Mouse (Mus musculus) stomach, embryonic 15.5 days (tissue): ENCODE data around the gene Phtf1. TPM values are rescaled to one million over a fixed set of nuclear protein-coding genes. Genes with fewer than 3 reads are reported as not detected.

Experiments used
- ATAC-seq: fragments of 200-750 bp; cut with Nextera tagmentation; 2 replicates; pipeline ENCODE4 v1.8.0; 2017; ENCODE audit warnings: low read depth, moderate number of reproducible peaks, moderate TSS enrichment; ENCODE audit not compliant: insufficient read depth, low FRiP score
- H3K27ac ChIP-seq: fragments of 300-500 bp; sonication (generic); 2 replicates; pipeline ENCODE4 v1.5.1; 2015; ENCODE audit warnings: mild to moderate bottlenecking, inconsistent platforms
- H3K27me3 ChIP-seq: fragments of 300-500 bp; sonication (generic); replicated peaks from 2 replicates; pipeline ENCODE4 v1.6.1; 2015; ENCODE audit warnings: inconsistent platforms
- H3K36me3 ChIP-seq: fragments of 300-500 bp; sonication (generic); 2 replicates; pipeline ENCODE4 v1.6.1; 2015; ENCODE audit warnings: inconsistent platforms
- H3K4me1 ChIP-seq: fragments of 300-500 bp; sonication (generic); 2 replicates; pipeline ENCODE4 v1.6.1; 2015; ENCODE audit warnings: inconsistent platforms
- H3K4me2 ChIP-seq: fragments of 300-500 bp; sonication (generic); 2 replicates; pipeline ENCODE4 v1.6.1; 2015; ENCODE audit warnings: mild to moderate bottlenecking, inconsistent platforms
- H3K4me3 ChIP-seq: fragments of 300-500 bp; sonication (generic); replicated peaks from 2 replicates; pipeline ENCODE4 v1.5.1; 2015; ENCODE audit warnings: inconsistent platforms
- H3K9ac ChIP-seq: fragments of 300-500 bp; sonication (generic); 2 replicates; pipeline ENCODE4 v1.6.1; 2015; ENCODE audit warnings: inconsistent platforms
- H3K9me3 ChIP-seq: fragments of 300-500 bp; sonication (generic); 2 replicates; pipeline ENCODE4 v1.6.1; 2016; ENCODE audit warnings: inconsistent platforms
- WGBS: fragments of 180-500 bp; shearing (Covaris S2); methylation state at CpG from one replicate; pipeline ENCODE4 v1.1.7; 2015; 5-methylcytosine and 5-hydroxymethylcytosine counted together
- polyA plus RNA-seq: library from polyadenylated mRNA; unstranded; fragments of >200 nt; fragmentation: Nextera tagmentation; extraction: Ambion mirVana; gene quantifications from 2 replicates; pipeline ENCODE4 v1.2.1, GENCODE M21; 2015

Phtf1 gene
- polyA plus RNA-seq, 1 experiment from 2014 or later: 23.6 TPM

DNA sequence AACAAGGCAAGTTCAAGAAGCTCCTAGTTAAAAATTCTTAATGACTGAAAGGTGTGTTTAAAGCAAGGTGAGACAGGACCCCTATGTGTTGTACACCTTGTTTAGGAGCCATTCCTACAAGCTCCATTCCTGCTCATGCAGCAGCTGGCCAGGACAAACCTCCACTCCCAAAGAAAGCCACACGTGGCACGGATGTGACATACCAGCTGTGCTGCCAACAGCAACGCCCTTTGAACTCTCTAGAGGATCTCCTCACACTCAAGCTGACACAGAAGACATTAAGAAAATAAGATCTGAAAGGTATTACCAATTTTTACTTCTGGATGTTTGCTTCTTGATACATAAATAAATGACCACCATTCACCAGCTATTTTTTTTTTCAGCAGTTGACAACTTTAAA lies 59.0 kb downstream of the Phtf1 start:
- Histone ChIP-seq H3K27me3 (no peaks in the 10 kb centered on the region), H3K27ac (no peak overlapping the region), H3K4me1 (no peaks in the 10 kb centered on the region), H3K36me3 (no peaks in the 10 kb centered on the region; the same call in 1 of the 2 replicates), H3K9ac (no peak overlapping the region), H3K4me3 (no peak overlapping the region), H3K9me3 (no peaks in the 10 kb centered on the region), H3K4me2 (no peak overlapping the region)
- WGBS: 57% methylated on average over 3 of the region's 3 CpGs
- no peak for ATAC-seq

DNA sequence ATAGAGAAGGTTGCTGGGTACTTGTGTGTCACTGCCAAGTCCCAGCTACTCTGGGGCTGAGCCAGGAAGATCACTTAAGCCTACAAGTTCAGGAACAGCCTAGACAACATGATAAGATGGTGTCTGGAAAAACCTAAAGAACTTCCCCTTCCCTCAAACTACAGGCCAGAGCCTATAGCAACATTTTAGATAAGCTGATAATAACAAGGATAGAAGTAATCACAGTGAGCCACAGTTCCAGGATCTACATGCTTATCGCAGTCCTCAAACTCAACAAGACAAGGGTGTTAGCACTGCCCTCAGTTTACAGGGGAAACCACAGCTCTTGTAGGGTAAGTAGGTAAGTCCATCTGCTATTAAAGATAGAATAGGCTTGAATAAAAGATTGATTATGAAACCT lies 64.2 kb downstream of the Phtf1 start:
- no peak for ATAC-seq
- Histone ChIP-seq H3K9ac (no peak overlapping the region), H3K27ac (no peak overlapping the region)

DNA sequence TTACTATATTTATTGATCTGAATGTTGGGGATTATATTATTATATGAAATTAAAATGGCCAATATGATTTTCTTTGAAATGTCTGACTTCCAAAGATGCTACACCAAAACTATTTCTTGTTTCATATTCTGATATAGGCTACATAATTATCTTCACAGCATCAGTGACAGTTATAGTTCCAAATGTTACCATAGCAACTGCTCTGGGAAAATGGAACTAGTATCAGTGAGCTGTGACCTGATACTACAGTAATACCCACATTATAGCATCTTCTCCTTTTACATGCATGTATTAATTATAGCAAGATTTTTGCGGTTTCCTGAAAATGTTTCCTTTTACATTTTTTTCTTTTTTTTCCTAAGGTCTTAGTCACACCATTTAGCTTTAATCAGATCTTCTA lies 64.8 kb downstream of the Phtf1 start:
- no peak overlapping the region for H3K27ac ChIP-seq
- ATAC-seq: no peak
- 90% methylated on average over 1 of the region's 1 CpGs for WGBS
- no peak overlapping the region for H3K4me2 ChIP-seq
- no peaks in the 10 kb centered on the region for H3K4me1 ChIP-seq
- H3K9me3 ChIP-seq: no peaks in the 10 kb centered on the region
- no peaks in the 10 kb centered on the region for H3K36me3 ChIP-seq
- no peak overlapping the region for H3K9ac ChIP-seq
- H3K27me3 ChIP-seq: no peaks in the 10 kb centered on the region
- no peak overlapping the region for H3K4me3 ChIP-seq

More for the DNA sequence above, 64.2 kb downstream of the Phtf1 start:
- Histone ChIP-seq H3K4me3 (no peak overlapping the region), H3K36me3 (no peaks in the 10 kb centered on the region), H3K4me2 (no peak overlapping the region), H3K9me3 (no peaks in the 10 kb centered on the region), H3K4me1 (no peaks in the 10 kb centered on the region), H3K27me3 (no peaks in the 10 kb centered on the region)
- 84% methylated on average over 1 of the region's 1 CpGs for WGBS

DNA sequence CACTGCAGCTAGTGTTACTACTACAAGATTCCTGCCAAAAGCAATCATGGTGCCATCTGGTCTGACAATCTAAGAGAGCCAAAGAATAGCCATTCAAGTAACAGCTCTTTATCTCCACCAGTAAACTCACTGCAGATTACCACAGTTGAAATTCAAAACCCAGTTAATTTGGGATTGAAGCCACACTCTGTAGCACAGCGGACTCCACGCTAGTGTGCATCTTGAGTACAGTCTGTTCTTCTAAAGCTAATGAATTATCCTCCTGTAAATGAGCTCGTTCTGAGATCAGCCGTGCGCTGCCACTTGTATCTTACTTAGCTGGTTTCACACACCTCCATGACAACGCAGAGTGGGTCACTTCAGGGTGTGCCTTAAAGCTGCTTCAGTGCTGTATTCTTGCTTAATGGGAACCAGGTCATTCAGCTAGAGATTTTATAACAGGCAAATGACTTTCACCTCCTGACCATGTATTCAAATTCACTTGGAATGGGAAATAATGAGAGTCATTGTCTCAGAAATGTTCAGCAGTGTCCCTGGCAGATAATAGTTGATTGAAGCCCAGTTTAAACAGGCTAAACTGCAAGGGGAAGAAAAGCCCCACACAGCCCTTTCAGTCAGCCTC lies 91.2 kb downstream of the Phtf1 start:
- H3K4me1 ChIP-seq: no peaks in the 10 kb centered on the region
- H3K27me3 ChIP-seq: no peaks in the 10 kb centered on the region
- no peak overlapping the region for H3K4me3 ChIP-seq
- 78% methylated on average over 6 of the region's 6 CpGs for WGBS
- ATAC-seq: no peak
- no peaks in the 10 kb centered on the region for H3K9me3 ChIP-seq
- no peaks in the 10 kb centered on the region for H3K36me3 ChIP-seq
- H3K9ac ChIP-seq: no peak overlapping the region
- H3K4me2 ChIP-seq: no peak overlapping the region
- H3K27ac ChIP-seq: no peak overlapping the region

GRCm38 (mm10) chr3:104069395-104069794 lies 101.5 kb downstream of the Phtf1 start:
- Histone ChIP-seq H3K4me2 (no peak overlapping the region), H3K36me3 (no peaks in the 10 kb centered on the region), H3K4me3 (no peak overlapping the region), H3K4me1 (no peaks in the 10 kb centered on the region), H3K27me3 (no peaks in the 10 kb centered on the region), H3K27ac (no peak overlapping the region), H3K9ac (no peak overlapping the region), H3K9me3 (no peaks in the 10 kb centered on the region)
- ATAC-seq: no peak

Other genes with a start within 250 kb of the Phtf1 start
- gene Olfml3, start 230.1 kb upstream of the Phtf1 start, polyA plus RNA-seq: 49.2 and 52.1 TPM in 2 replicates
- gene Gm10964, start 228.7 kb upstream of the Phtf1 start, polyA plus RNA-seq: not detected in 2 replicates
- gene Hipk1, start 176.5 kb upstream of the Phtf1 start, polyA plus RNA-seq: 10.1 and 11.1 TPM in 2 replicates
- gene Dclre1b, start 158.7 kb upstream of the Phtf1 start, polyA plus RNA-seq: 21.7 and 24.1 TPM in 2 replicates
- 19.5 and 19.6 TPM in 2 replicates for gene Ap4b1, start 158.6 kb upstream of the Phtf1 start, polyA plus RNA-seq
- gene Gm43064, start 158.5 kb upstream of the Phtf1 start, polyA plus RNA-seq: 0.19 and 0.68 TPM in 2 replicates
- 0.23 and 0.68 TPM in 2 replicates for gene Bcl2l15, start 135.5 kb upstream of the Phtf1 start, polyA plus RNA-seq
- 1.8 TPM in 2 replicates for gene Ptpn22, start 108.3 kb upstream of the Phtf1 start, polyA plus RNA-seq
- gene Rsbn1, start 54.0 kb upstream of the Phtf1 start, polyA plus RNA-seq: 10.2 and 11.7 TPM in 2 replicates